Mouse (Mus musculus) ES-E14 (cell line): ENCODE measurements around the gene Cfap99.

Experiments
- CHD2 ChIP-seq: IDR thresholded peaks from 2 replicates; pipeline ENCODE4 v1.6.1; 2014; ENCODE audit warnings: mild to moderate bottlenecking, low read depth, low read length, inconsistent platforms
- HCFC1 ChIP-seq: IDR thresholded peaks from 2 replicates; pipeline ENCODE4 v1.6.1; 2012; ENCODE audit warnings: low read length, inconsistent platforms, borderline replicate concordance; ENCODE audit not compliant: insufficient read depth
- MAFK ChIP-seq: IDR thresholded peaks from 2 replicates; pipeline ENCODE4 v1.6.1; 2014; ENCODE audit warnings: mild to moderate bottlenecking, low read depth, low read length, inconsistent platforms; ENCODE audit not compliant: insufficient read depth
- ZC3H11A ChIP-seq: IDR thresholded peaks from 2 replicates; pipeline ENCODE4 v1.6.1; 2012; ENCODE audit warnings: low read depth, mild to moderate bottlenecking, inconsistent platforms, low read length, borderline replicate concordance
- ZNF384 ChIP-seq: IDR thresholded peaks from 2 replicates; pipeline ENCODE4 v1.6.1; 2012; ENCODE audit warnings: low read depth, low read length, inconsistent platforms

DNA sequence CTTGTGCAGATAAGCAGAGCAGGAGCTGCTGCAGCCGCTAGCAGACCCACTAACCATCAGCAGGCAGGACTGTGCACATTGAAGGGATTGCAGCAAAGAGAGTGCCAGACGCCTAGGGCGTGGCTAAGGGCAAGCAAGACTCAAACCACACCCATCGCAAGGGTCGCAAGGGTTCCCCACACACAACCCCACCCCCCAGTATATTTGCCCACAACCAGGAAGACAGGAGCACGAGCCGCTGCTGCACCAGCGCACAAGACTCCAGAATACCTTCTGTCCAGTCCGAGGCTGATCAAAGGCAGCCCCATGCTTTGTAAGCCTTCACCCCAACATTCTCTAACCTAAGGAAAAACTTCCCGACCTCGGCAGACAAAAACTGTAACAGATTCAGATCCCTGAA lies 1.9 kb upstream of the Cfap99 start:
- TF ChIP-seq ZC3H11A, result no peak
- no peak for TF ChIP-seq HCFC1
- TF ChIP-seq ZNF384, result no peak
- TF ChIP-seq MAFK, result no peak
- TF ChIP-seq CHD2, result no peak
